Comparison of ENCODE assay signal across 15 mouse cellular contexts in the genomic region with DNA sequence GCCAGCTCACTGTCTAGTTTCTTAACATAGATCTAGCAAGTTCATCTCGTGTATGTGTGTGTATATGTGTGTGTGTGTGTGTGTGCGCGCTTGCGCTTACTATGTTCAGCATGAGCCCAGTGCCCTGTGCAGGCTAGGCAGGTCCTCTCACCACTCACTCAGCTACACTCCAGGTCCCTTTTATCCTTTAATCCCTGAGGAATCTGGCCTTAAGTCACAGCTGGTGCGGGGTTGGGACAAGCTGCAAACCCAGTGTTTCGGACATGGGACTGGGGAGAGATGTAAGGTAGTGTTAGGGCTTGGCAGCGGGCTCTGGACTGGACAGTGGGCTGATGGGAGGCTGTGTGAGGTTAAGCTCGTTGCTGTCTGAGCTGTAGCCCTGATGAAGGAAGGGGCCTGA. TPM values are rescaled to one million over a fixed set of nuclear protein-coding genes. Genes with fewer than 3 reads are reported as not detected.
A peak's percentile ranks its signal among the peaks of the same experiment; 100 is the strongest.
DNase-seq lines count a peak whose midpoint lies in the region; ATAC-seq lines count a peak whose summit lies in the region.
"Had no signal": no experiment of that assay in that cellular context is flagged by ENCODE, and none has a peak within 500 bp of the region (broad histone marks: within the 10 kb centered on the region; RNA-seq: fewer than 3 reads in every experiment).

No protein-coding gene starts in this region.

- ATAC-seq in forebrain, embryonic 12.5 days (ENCODE audit: low FRiP score): no peak
- no peak for ATAC-seq in forebrain, embryonic 11.5 days (replicated peaks; ENCODE audit: low FRiP score)
- ATAC-seq in liver, embryonic 12.5 days: no peak
- ATAC-seq in limb, embryonic 12.5 days (ENCODE audit: insufficient number of reproducible peaks, insufficient read depth, low FRiP score, low TSS enrichment, low read depth): no peak
- no peak for ATAC-seq in stomach, embryonic 15.5 days (ENCODE audit: insufficient read depth, low FRiP score, low read depth)
- no peak for ATAC-seq in cerebellum, adult (ENCODE audit: insufficient number of reproducible peaks, low FRiP score, low TSS enrichment)

- no peaks in the 10 kb centered on the region for H3K27me3 ChIP-seq in forebrain, embryonic 12.5 days
- no peaks in the 10 kb centered on the region for H3K27me3 ChIP-seq in forebrain, embryonic 11.5 days (ENCODE audit: control insufficient read depth, insufficient read depth, low read length)
- H3K27me3 ChIP-seq in liver, embryonic 12.5 days (replicated peaks): no peaks in the 10 kb centered on the region
- H3K27me3 ChIP-seq in limb, embryonic 12.5 days: no peaks in the 10 kb centered on the region
- no peaks in the 10 kb centered on the region for H3K27me3 ChIP-seq in stomach, embryonic 15.5 days (replicated peaks)
- H3K27me3 ChIP-seq: neural tube, embryonic 12.5 days had no signal

- peaks cover 86% of the 10 kb centered on the region for H3K4me1 ChIP-seq in forebrain, embryonic 12.5 days
- peaks cover 40% of the 10 kb centered on the region for H3K4me1 ChIP-seq in forebrain, embryonic 11.5 days (replicated peaks; ENCODE audit: control insufficient read depth, insufficient read depth, low read length)
- H3K4me1 ChIP-seq in liver, embryonic 12.5 days: peaks cover 76% of the 10 kb centered on the region
- peaks cover 78% of the 10 kb centered on the region for H3K4me1 ChIP-seq in limb, embryonic 12.5 days (replicated peaks)
- peaks cover 75% of the 10 kb centered on the region for H3K4me1 ChIP-seq in stomach, embryonic 15.5 days

- H3K36me3 ChIP-seq in forebrain, embryonic 12.5 days (replicated peaks): no peaks in the 10 kb centered on the region
- no peaks in the 10 kb centered on the region for H3K36me3 ChIP-seq in forebrain, embryonic 11.5 days (ENCODE audit: control insufficient read depth, insufficient read depth, low read length)
- H3K36me3 ChIP-seq in liver, embryonic 12.5 days: no peaks in the 10 kb centered on the region
- no peaks in the 10 kb centered on the region for H3K36me3 ChIP-seq in limb, embryonic 12.5 days
- no peaks in the 10 kb centered on the region for H3K36me3 ChIP-seq in stomach, embryonic 15.5 days
- H3K36me3 ChIP-seq: neural tube, embryonic 12.5 days had no signal

- no peak overlapping the region for H3K4me2 ChIP-seq in forebrain, embryonic 12.5 days
- H3K4me2 ChIP-seq in forebrain, embryonic 11.5 days (ENCODE audit: low read depth, low read length, severe bottlenecking): no peak overlapping the region
- no peak overlapping the region for H3K4me2 ChIP-seq in liver, embryonic 12.5 days
- H3K4me2 ChIP-seq in limb, embryonic 12.5 days: no peak overlapping the region
- H3K4me2 ChIP-seq in stomach, embryonic 15.5 days: no peak overlapping the region
- H3K4me2 ChIP-seq: neural tube, embryonic 12.5 days had no signal

- WGBS in forebrain, embryonic 12.5 days: 68% methylated on average over 8 of the region's 8 CpGs
- 66% methylated on average over 8 of the region's 8 CpGs for WGBS in forebrain, embryonic 11.5 days
- 77% methylated on average over 8 of the region's 8 CpGs for WGBS in liver, embryonic 12.5 days (ENCODE audit: insufficient replicate concordance)
- 68% methylated on average over 8 of the region's 8 CpGs for WGBS in limb, embryonic 12.5 days
- WGBS in stomach, embryonic 15.5 days: 67% methylated on average over 8 of the region's 8 CpGs

- DNase-seq in forebrain, embryonic 11.5 days (ENCODE audit: low spot score): no peak
- DNase-seq in liver: no peak
- DNase-seq in ovary, adult 18-20 months (ENCODE audit: low spot score): no peak
- DNase-seq: adrenal gland, adult 2 months; cerebellum, adult 11 months; gastrocnemius, postnatal 14 days; kidney, adult 8-10 months; lung, adult 2 months; thymus, postnatal 4 days had no signal

- H3K27ac ChIP-seq in forebrain, embryonic 12.5 days: peak overlapping the region; percentile 27; the same call in 1 of the 2 replicates
- no peak overlapping the region for H3K27ac ChIP-seq in forebrain, embryonic 11.5 days (ENCODE audit: low read depth, low read length)
- peak overlapping the region; percentile 38; the same call in 1 of the 2 replicates for H3K27ac ChIP-seq in liver, embryonic 12.5 days
- peak overlapping the region; percentile 53 for H3K27ac ChIP-seq in limb, embryonic 12.5 days
- peak overlapping the region; percentile 21; the same call in 1 of the 2 replicates for H3K27ac ChIP-seq in stomach, embryonic 15.5 days
- H3K27ac ChIP-seq: neural tube, embryonic 12.5 days had no signal

- no peaks in the 10 kb centered on the region for H3K9me3 ChIP-seq in forebrain, embryonic 12.5 days
- H3K9me3 ChIP-seq in forebrain, embryonic 11.5 days (ENCODE audit: control insufficient read depth, low read length): no peaks in the 10 kb centered on the region
- H3K9me3 ChIP-seq in liver, embryonic 12.5 days (replicated peaks): no peaks in the 10 kb centered on the region
- H3K9me3 ChIP-seq in limb, embryonic 12.5 days: no peaks in the 10 kb centered on the region
- H3K9me3 ChIP-seq in stomach, embryonic 15.5 days: no peaks in the 10 kb centered on the region
- H3K9me3 ChIP-seq: neural tube, embryonic 12.5 days had no signal

- no peak overlapping the region for H3K9ac ChIP-seq in forebrain, embryonic 12.5 days
- no peak overlapping the region for H3K9ac ChIP-seq in forebrain, embryonic 11.5 days (ENCODE audit: low read length)
- H3K9ac ChIP-seq in liver, embryonic 12.5 days: no peak overlapping the region
- no peak overlapping the region for H3K9ac ChIP-seq in limb, embryonic 12.5 days (replicated peaks)
- no peak overlapping the region for H3K9ac ChIP-seq in stomach, embryonic 15.5 days
- H3K9ac ChIP-seq: neural tube, embryonic 12.5 days had no signal

- H3K4me3 ChIP-seq in forebrain, embryonic 12.5 days (replicated peaks): no peak overlapping the region
- H3K4me3 ChIP-seq in forebrain, embryonic 11.5 days (ENCODE audit: low read depth, low read length): no peak overlapping the region
- H3K4me3 ChIP-seq in liver, embryonic 12.5 days: no peak overlapping the region
- H3K4me3 ChIP-seq in limb, embryonic 12.5 days (replicated peaks): no peak overlapping the region
- no peak overlapping the region for H3K4me3 ChIP-seq in stomach, embryonic 15.5 days (replicated peaks)
- H3K4me3 ChIP-seq: neural tube, embryonic 12.5 days had no signal

RNA-seq across cellular contexts. Expression of gene Prrc2b, which starts 19.1 kb away (rescaled TPM):
- polyA plus RNA-seq in forebrain, embryonic 12.5 days (2016; fragmentation: Nextera tagmentation; extraction: Ambion mirVana): 96.9 and 110 TPM in 2 replicates
- 98.0 and 102 TPM in 2 replicates for polyA plus RNA-seq in forebrain, embryonic 11.5 days (2014; fragmentation: Nextera tagmentation; extraction: Ambion mirVana)
- 20.8 and 23.6 TPM in 2 replicates for polyA plus RNA-seq in liver, embryonic 12.5 days (2016; fragmentation: Nextera tagmentation; extraction: Ambion mirVana)
- polyA plus RNA-seq in limb, embryonic 12.5 days (2016; fragmentation: Nextera tagmentation; extraction: Ambion mirVana): 69.2 and 89.9 TPM in 2 replicates
- polyA plus RNA-seq in stomach, embryonic 15.5 days (2015; fragmentation: Nextera tagmentation; extraction: Ambion mirVana): 43.7 and 48.2 TPM in 2 replicates
